Mouse (Mus musculus) embryo, embryonic 9.5 days (tissue): ENCODE data around the gene Gata1.
"Not testable (repeated sequence)": the region's sequence is repeated elsewhere in the genome, so short reads cannot be mapped to it uniquely, and the experiment has no call there.

Experiments
- DNase-seq: peaks from one replicate; pipeline ENCODE4 v3.0.0-alpha.2; 2017; ENCODE audit errors: extremely low spot score

Gata1 gene

DNA sequence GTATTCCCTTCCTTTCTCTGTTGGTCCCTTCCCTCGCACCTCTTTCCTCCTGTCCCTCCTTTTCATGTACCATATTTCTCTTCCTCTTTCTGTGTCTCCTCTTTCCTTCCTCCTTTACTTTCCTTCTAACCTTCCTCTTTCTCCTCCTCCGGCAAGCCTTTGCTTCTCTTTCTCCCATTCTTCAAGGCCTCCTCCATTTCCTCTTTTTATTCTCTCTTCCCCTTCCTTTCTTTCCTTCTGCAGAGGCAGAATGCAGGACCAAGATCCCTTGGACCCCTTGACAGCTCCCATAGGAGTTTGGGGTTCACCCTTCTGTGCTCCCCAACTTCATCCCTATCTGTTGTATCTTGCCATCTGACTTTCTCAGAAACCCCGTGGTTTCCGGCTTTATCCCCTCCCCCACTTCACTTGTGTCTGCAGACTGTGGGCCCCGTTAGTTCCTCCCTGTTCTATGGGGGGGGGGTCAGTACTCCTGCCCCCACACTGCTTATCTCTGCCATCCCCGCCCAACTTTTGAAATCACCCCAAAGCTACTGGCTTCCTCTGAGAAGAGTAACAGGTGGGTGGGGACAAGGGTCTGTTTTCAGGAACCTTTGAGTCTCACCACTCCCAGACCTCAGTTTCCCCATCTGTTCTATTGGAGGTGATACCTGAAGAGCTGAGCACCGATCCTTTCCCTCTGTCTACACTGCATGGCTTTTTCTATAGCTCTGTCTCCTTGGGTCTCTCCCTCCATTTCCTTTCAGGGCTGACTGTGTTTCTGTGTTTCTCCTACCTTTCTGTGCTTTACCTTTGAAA lies 13.8 kb downstream of the Gata1 start:
- no peak for DNase-seq

DNA sequence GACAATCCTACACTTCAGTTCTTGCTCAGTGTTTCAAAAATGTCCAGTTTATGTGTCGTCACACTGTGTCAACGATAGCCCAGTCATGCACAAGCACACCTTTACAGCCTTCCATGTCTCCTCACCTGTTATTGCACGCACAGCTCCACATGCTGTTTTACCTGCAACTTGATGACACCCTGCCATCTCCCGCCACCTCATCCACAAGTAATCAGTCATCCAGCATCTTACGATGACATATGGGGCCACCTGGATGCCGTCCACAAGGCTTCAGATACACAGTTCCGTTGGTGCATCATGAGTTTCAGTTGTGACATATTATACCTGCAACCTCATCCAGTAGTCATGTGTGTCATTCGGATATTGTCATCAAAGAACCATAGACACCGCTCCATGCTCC lies 19.0 kb downstream of the Gata1 start:
- DNase-seq = no peak

DNA sequence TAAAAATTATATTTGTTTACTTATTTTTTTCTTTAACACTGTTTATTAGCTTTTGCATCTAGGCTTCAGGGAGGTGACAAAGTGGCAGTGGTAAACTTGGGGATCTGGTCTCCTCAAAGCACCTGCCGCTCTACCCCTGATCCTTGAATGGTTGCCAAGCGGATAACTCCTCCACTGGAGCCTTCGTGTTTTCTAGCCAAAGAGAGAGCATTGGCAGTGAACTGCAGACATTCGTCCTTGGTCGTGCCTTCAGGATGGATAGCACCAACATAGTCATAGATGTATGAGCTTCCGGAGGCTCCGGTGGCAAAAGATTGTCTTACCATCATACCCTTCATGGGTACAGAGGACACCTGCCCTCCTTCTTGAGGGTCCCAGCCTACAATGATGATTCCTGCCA lies 27.8 kb downstream of the Gata1 start:
- DNase-seq = no peak

- peak; percentile 91 for DNase-seq
These were observed 29.9 kb downstream of the Gata1 start for GRCm38 (mm10) chrX:7947900-7948492.

DNA sequence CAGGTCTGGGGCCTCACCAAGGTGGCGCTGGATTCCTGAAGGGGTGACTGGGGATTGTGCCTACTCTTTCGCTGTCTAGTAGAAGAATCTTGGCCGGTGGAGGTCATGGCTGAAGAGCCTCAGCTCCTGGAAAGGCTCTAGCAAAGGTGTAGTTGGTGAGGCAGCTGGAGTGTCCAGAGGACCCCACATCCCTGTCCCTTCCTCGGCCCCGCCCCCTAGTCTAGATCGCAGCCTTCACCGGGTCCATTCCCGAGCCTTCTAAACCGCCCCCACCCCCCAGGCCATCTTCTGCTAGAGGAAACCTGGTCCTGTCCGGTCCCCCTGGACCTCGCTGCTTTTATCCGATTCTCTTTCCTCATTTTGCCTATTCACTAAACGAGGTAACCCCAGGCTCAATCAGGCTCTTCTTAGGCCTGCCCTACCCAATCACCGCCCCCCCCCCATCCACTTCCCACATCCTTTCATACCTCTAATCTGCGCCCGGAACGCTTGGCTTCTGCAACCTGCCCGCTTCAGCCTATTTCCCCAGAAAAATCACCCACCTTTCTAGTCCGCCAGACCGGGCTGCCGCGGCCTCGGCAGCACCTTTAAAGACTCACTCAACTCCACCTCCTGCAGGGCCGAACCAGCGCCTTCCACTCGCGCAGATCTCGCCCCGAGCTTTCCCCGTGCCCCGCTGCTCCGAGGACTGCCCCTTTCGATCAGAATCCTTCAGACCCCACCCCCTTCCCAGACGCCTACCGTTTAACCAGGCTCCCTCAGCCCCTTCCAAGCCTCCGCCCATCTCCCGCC lies 30.6 kb downstream of the Gata1 start, which contains the start of gene Hdac6:
Gene Hdac6, minus strand, starts transcription at position 782 of the 792 bp plus-strand sequence.
- DNase-seq = no peak

GRCm38 (mm10) chrX:7945618-7946017 lies 32.3 kb downstream of the Gata1 start:
- DNase-seq = no peak

GRCm38 (mm10) chrX:7937667-7938066 lies 40.2 kb downstream of the Gata1 start:
- DNase-seq = no peak

GRCm38 (mm10) chrX:7936874-7937273 lies 41.0 kb downstream of the Gata1 start:
- no peak for DNase-seq

DNA sequence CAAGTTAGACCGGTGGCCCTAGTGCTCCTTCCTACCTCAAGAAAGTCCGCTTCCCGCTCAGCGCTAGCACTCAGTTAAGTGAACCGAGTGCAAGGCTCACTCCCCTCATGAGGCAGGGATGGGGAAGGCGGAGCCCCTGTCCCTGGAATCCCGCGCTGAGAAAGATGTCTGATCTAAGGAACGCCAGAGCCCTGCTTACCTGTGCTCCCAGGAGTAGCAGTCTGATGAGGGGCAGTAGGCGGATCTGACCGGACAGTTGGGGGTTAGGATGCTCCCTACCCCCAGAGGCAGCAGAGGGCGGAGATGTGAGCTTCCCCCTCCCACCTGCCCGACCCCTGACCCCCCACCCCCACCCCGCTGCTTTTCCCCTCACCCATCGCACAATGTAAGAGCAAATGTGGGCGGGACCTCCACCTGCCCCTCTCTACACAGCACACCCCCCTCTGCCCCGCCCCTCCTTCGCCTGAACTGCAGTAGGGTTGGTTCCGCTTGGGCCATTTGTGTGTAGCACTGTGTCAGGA lies 49.5 kb downstream of the Gata1 start, which contains the start of gene Eras:
Gene Eras, minus strand, starts transcription at position 338 of the 521 bp plus-strand sequence.
- DNase-seq = no peak

DNA sequence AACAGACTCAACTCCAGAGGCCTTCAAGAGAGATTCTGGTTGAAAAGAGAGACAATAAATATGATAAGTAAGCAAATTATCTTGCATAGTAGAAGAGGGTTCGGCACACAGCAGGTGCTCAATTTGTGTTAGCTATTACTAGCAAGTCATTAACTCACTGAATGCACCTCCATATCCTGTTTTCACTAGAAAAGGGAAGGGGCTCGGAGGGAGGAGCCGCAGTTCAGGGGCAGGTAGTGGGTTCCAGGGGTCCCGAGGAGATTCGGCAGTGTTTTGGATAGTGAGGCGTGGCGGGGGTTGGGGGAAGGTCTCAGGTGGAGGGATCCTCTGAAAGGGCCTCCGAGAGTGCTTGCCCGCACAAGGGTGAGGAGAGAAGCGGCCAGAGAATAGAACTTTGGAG lies 50.8 kb downstream of the Gata1 start:
- DNase-seq = no peak

GRCm38 (mm10) chrX:7926266-7926665 lies 51.6 kb downstream of the Gata1 start:
- DNase-seq = no peak

- peak; percentile 18 for DNase-seq
These were observed 55.8 kb downstream of the Gata1 start for GRCm38 (mm10) chrX:7922032-7922431.

DNA sequence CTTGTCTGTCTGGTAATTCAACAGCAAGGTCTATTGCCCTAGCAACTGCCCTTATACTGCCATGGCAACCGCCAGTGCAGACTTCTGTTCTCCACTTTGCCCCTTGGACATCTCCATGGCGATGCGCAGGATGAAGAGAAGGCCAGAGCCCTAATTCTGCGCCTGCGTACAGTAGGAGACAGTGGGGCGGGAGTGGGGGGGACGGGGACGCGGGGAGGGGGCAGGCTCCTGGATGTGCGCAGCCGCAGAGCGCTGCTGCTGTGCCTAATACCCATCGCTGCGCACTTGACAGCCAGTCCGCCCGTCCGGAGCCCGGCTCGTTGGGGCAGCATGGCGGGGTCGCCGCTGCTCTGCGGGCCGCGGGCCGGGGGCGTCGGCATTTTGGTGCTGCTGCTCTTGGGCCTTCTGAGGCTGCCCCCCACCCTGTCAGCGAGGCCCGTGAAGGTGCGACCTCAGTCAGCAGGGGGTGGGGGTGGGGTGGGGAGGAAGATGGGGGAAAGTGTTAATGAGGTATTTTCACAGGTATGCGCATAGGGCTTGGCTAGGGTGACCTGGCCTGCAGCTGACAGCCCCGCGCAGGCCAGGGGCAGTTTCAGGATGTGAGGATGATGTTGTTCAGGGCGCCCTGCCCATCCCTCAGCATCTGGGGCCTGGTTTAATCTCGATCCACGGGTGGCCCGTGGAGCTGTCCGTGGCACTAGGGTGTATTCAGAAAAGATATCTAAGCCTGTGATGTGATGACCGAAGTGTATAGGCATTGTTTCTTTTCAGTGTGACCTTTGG lies 58.1 kb downstream of the Gata1 start, which contains the start of gene Pcsk1n:
Gene Pcsk1n, plus strand, starts transcription at position 222 of the 783 bp plus-strand sequence.
- peak; percentile 35 for DNase-seq

DNA sequence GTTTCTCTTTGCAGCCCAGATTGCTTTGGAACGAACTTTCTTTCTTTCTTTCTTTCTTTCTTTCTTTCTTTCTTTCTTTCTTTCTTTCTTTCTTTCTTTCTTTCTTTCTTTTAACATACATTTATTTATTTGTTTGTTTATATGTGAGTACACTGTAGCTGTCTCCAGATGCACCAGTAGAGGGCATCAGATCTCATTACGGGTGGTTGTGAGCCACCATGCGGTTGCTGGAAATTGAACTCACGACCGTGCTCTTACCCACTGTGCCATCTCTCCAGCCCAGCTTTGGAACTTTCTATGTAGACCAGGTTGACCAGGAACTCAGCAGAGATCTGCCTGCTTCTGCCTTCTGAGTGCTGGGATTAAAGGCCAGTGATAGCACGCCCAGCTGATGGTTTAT lies 59.9 kb downstream of the Gata1 start:
- not testable (repeated sequence) for DNase-seq

GRCm38 (mm10) chrX:7915669-7916068 lies 62.2 kb downstream of the Gata1 start:
- not testable (repeated sequence) for DNase-seq

DNA sequence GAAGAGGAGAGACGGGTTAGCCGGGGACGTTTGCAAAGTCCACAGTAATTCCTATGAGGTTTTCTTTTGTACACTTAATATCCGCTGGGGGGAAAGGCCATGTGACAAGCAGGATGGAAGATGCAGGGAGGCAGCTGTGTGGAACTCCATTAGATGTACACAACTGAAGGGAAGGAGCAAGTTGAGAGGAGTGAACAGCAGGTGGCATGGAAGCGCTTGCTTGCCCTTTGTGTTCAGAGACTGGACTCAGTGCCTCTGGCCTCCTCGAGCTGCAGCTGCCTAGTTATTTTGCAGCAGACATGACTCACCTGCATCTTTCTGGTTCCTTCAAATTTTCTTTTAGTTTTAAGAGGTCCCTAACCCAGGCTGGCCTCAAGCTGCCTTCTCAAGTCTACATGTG lies 67.4 kb downstream of the Gata1 start:
- DNase-seq = no peak
